Mouse (Mus musculus): ENCODE data around the gene Itpr1.

The Itpr1 gene

DNA sequence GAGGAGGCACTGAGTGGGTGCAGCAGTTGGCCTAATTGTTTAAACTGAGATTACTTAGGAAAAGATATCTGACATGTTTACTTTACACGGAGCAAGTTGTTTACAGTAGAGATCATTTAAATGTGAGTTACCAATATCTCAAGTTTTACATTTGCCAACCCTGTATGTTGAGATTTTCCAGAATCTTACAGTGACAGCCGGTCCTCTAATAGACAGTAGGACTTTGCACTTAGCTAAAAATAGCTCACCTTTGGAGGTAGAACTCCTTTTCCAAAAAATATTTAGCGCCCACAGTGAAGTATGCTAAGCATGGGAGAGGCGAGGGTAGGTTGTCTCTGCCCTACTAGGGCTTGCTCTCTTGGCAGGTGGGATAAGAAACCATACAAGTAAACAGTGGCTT lies 69.2 kb downstream of the Itpr1 start:
- DNase-seq = no peak

- DNase-seq = no peak
Observed at GRCm38 (mm10) chr6:108282621-108283020, 69.7 kb downstream of the Itpr1 start.

DNA sequence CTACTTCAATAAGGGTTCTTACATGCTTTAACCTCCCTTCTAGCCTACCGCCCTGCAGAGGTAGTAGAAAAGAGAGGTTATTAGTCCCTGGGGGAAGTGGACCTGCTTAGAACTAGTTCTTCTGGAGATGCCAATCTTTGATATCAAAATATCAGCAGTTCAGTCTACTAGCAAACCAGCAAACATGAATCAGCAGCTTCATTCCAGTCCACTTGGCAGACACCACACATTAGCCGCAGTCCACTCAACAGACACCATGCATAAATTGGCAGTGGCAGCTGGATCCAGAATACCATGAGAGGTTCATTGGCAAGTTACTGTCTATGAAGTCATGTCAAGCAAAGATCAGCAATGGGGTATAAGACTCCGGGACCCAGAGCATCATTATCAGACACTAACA lies 71.8 kb downstream of the Itpr1 start:
- DNase-seq = no peak

GRCm38 (mm10) chr6:108288979-108289378 lies 76.1 kb downstream of the Itpr1 start:
- no peak for DNase-seq

DNA sequence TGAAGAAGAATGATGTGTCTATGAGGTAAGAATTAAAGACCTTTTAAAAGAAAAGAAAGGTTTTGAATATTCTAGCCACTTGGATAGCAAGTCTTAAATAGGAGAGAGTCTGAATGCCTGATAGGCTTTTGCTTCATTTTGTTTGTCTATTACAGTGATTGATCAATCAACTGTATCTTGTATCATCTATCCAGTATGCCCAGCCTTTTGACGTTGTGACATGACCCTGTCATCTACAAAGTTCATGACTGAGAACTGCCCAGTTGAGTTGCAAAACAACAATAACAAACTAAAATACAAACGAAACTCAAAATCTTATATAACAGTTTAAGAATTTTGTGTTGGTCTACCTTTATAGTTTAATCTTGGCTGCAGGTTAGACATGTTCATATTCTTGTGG lies 78.1 kb downstream of the Itpr1 start:
- DNase-seq = no peak

DNA sequence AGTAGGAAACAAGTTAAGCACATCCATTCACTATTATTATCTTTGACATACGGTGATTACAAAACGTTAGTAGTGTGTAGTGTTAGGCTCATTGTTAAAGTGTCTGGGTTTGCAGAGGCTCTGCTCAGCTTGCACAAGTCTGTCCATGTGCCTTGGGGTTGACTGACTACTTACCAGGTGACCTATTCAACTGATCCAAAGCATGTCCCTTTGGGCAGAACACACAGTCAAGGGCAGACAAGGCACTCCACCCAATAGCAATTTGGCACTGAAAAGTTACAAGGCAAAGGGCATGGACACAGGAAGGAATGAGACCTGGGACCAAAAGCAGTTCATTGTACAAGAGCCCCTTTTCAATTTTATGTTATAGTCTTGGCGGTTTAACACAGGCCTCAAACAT lies 78.7 kb downstream of the Itpr1 start:
- no peak for DNase-seq

DNA sequence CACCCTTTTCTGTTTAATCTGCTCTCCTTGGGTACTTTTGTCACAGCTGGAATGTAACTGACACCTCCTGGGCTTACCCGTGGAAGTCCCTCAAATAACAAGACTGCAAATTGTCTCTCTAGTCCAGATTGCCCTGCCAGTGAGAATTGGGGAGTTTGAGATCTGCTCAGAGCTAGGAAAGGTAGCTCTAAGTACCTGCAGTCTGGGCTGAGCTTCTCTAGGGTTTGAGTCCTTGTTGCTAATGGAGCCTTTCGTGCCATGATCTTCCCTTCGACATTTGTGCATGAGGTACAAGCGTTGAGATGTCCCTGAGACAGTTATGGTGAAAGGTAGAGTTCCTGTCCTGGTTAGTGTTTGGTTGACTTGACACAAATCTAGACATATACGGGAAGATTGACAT lies 89.0 kb downstream of the Itpr1 start:
- DNase-seq = no peak

- DNase-seq = no peak
Observed at GRCm38 (mm10) chr6:108303619-108304567, 91.0 kb downstream of the Itpr1 start.

- peak; percentile 16 for DNase-seq
Observed at GRCm38 (mm10) chr6:108305171-108305779, 92.4 kb downstream of the Itpr1 start.

- peak; percentile 44 for DNase-seq
Observed at GRCm38 (mm10) chr6:108306240-108306639, 93.3 kb downstream of the Itpr1 start.

- peak; percentile 12 for DNase-seq
Observed at GRCm38 (mm10) chr6:108306910-108307584, 94.2 kb downstream of the Itpr1 start.

GRCm38 (mm10) chr6:108307770-108308169 lies 94.9 kb downstream of the Itpr1 start:
- DNase-seq = no peak

- DNase-seq = no peak
Observed at GRCm38 (mm10) chr6:108309391-108310182, 96.7 kb downstream of the Itpr1 start.

GRCm38 (mm10) chr6:108313056-108313455 lies 100.2 kb downstream of the Itpr1 start:
- no peak for DNase-seq

GRCm38 (mm10) chr6:108313997-108314396 lies 101.1 kb downstream of the Itpr1 start:
- no peak for DNase-seq

- DNase-seq = no peak
Observed at GRCm38 (mm10) chr6:108316268-108316824, 103.5 kb downstream of the Itpr1 start.

DNA sequence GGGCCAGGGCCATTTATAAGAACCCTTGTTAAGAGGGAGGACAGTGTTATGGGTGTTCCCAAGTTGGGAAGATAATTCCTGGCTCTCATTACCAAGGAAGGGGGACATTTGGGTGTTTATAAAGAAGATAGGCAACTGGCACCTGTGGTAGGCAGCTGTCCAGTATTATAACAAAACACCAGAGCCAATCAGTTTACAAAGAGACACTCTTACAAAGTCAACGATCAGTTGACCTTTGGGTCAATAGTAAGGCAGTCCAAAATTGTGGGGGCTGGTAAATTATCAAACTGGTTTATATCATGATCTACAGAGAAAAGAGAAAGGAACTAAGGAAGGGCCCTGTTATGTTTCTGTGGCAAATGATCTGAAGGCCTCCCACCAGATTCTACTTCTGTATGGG lies 104.1 kb downstream of the Itpr1 start:
- no peak for DNase-seq

- no peak for DNase-seq
Observed at GRCm38 (mm10) chr6:108321653-108322052, 108.8 kb downstream of the Itpr1 start.

DNA sequence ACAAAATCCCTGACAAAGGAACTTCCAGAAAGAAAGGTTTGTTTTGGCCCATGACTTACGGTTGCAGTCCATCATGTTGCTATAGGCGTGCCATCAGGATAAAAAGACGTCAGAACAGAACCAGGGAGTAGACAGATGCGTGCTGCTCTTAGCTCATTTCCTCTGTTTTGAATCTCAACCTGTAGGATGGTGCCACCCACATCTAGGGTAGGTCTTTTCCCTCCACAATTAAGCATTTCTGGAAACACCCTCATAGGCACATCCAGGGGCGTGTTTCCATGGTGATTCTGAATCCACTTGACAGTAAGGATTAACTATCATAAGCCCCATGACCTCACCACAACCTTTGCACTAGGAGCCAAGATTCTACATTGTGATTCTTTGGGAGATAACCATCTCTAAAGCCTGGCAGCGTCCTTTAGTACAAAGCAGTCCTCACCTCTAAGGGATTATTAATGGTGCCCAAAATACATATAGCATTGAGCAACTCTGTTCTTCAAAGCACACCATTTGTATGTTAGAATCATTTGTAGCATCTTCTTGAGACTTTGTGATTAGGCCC lies 111.6 kb downstream of the Itpr1 start:
- DNase-seq = no peak

- no peak for DNase-seq
Observed at GRCm38 (mm10) chr6:108325400-108325799, 112.5 kb downstream of the Itpr1 start.

- no peak for DNase-seq
Observed at GRCm38 (mm10) chr6:108325948-108326411, 113.1 kb downstream of the Itpr1 start.

- DNase-seq = no peak
Observed at GRCm38 (mm10) chr6:108326751-108327161, 113.9 kb downstream of the Itpr1 start.
